Mouse (Mus musculus) neural tube, embryonic 12.5 days (tissue): Measurements from ENCODE around the gene Sytl5. TPM values are rescaled to one million over a fixed set of nuclear protein-coding genes. Genes with fewer than 3 reads are reported as not detected.

Experiments used
- polyA plus RNA-seq: library from polyadenylated mRNA; unstranded; fragments of >200 nt; fragmentation: Nextera tagmentation; extraction: Ambion mirVana; gene quantifications from 2 replicates; pipeline ENCODE4 v1.2.1, GENCODE M21; 2016

Gene Sytl5
- polyA plus RNA-seq, 1 experiment from 2014 or later = 0.34 TPM

Other genes starting within 250 kb of the Sytl5 start
- gene Dynlt3, start 222.6 kb upstream of the Sytl5 start, polyA plus RNA-seq = 24.9 and 26.6 TPM in 2 replicates
- gene Hypm, start 38.7 kb upstream of the Sytl5 start, polyA plus RNA-seq = not detected in 2 replicates
- gene H2al3, start 35.9 kb upstream of the Sytl5 start, polyA plus RNA-seq = not detected in 2 replicates
- 5.8 and 6.7 TPM in 2 replicates for gene Srpx, start 232.1 kb downstream of the Sytl5 start, polyA plus RNA-seq